Mouse (Mus musculus): ENCODE measurements at regions not wholly inside any gene's neighbourhood (a gene's known extent, or its start where the extent isn't known, plus 50 kb on each side); places are given as distances from the start of the nearest gene placed in this dataset.

DNA sequence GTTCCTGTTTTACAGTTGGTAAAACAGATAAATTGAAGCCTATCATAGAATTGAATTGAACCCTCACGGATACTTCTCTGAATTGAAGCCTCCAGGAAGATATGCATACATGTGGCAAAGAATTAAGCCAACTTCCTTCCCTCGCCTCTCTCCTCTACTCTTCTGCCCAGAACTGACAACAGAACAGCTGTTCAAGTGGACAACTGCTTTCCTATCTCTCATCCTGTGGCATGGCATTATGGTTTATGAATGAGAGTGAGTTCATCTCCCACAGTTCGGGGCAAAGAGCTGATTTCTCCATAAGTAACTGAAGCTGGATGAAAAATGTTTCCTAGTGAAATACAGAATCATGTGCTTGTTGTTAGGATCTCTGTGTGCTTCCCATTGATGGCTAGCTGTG lies 190.6 kb downstream of the Kcnj2 start:
- no peak overlapping the region for H3K4me2 ChIP-seq (ENCODE audit: low read length)
- no peaks in the 10 kb centered on the region; the same call in 1 of the 2 replicates for H3K27me3 ChIP-seq (replicated peaks; ENCODE audit: control insufficient read depth, insufficient read depth, low read length)
- WGBS: 83% methylated on average over 3 of the region's 3 CpGs
- peaks cover 4% of the 10 kb centered on the region for H3K4me1 ChIP-seq (replicated peaks; ENCODE audit: control insufficient read depth, insufficient read depth, low read length)
- H3K4me3 ChIP-seq (replicated peaks; ENCODE audit: low read length): no peak overlapping the region
- ATAC-seq: no peak
- H3K9ac ChIP-seq (replicated peaks; ENCODE audit: low read depth, low read length): no peak overlapping the region
- H3K36me3 ChIP-seq (ENCODE audit: control insufficient read depth, insufficient read depth): no peaks in the 10 kb centered on the region
- H3K27ac ChIP-seq (ENCODE audit: low read length): no peak overlapping the region
- no peaks in the 10 kb centered on the region for H3K9me3 ChIP-seq (ENCODE audit: control insufficient read depth, low read length)

DNA sequence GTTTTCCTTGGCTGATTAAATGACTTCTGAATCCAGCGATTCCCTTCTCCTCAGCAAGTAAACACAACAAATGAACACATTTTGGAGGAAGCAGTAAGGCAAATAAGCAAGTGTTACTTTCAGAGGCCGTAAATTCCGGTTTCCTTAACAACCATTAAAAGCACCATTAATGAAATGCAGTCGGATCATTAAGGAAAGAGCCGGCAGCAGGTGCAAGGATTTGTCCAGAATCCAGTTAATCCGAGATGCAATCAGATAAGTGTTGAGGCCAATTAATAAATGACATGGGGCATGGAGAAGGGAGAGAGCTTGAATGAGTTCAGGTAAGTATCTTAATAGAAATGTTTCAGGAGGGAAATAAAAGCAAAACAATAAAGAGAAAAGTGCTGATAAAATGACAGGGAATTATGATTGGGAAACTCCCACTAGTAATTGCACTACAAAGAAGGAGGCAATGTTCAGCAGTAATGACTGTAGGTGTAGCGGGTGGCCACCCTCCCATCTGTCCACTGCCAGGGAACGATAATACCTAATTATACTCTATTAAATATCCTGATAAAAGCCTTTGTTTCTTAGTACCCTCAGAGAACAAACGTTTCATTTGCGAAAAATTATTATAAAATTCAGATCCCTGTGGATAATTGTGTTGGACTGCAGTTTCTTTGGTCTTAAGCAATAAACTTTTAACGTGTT lies 194.9 kb downstream of the Kcnj2 start:
- Histone ChIP-seq H3K9me3 (ENCODE audit: control insufficient read depth, low read length) (no peaks in the 10 kb centered on the region), H3K27me3 (replicated peaks; ENCODE audit: control insufficient read depth, insufficient read depth, low read length) (no peaks in the 10 kb centered on the region; the same call in 1 of the 2 replicates), H3K4me1 (replicated peaks; ENCODE audit: control insufficient read depth, insufficient read depth, low read length) (peaks cover 4% of the 10 kb centered on the region), H3K27ac (ENCODE audit: low read length) (no peak overlapping the region), H3K36me3 (ENCODE audit: control insufficient read depth, insufficient read depth) (no peaks in the 10 kb centered on the region), H3K4me3 (replicated peaks; ENCODE audit: low read length) (no peak overlapping the region), H3K9ac (replicated peaks; ENCODE audit: low read depth, low read length) (no peak overlapping the region), H3K4me2 (ENCODE audit: low read length) (no peak overlapping the region)
- 17% methylated on average over 11 of the region's 11 CpGs for WGBS
- ATAC-seq: no peak

DNA sequence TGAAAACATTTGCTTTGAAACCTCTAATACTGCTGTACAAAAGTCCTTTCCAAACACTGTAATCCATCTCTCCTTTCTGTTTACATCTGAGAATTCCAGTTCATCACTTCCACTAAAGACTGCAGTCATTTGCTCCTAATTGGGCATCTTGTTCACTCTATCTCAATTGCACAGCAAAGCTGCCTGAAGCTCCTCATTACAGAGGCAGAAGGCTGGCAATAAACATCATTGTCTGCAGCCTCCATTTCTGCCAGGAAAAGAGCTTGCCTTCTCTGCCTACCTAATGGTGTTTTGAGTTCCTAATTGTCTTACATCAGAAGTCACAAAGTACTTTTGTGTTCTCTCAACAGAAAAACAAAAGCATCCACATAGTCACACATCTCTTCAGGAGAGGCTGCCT lies 207.7 kb downstream of the Kcnj2 start:
- ATAC-seq: no peak

DNA sequence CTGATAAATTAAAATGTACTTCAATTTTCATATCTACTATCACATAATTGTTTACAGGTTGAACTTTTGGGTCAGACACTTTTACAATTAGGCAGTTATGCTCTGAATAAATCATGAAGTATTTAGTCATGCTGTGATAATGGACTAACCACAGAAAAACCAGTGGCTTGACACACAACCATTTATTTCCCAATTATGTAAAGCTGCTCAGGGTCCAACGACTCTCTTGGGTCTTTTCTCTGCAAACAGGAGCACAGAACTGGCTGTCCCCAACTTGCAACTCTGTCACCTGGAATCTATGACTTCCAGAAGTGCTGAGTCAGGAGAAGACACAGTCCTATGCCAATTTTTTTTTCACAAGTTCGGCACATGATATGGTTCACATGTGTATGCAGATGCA lies 214.8 kb downstream of the Kcnj2 start:
- WGBS: 37% methylated on average over 2 of the region's 2 CpGs
- Histone ChIP-seq H3K4me2 (ENCODE audit: low read length) (no peak overlapping the region), H3K9ac (replicated peaks; ENCODE audit: low read depth, low read length) (no peak overlapping the region), H3K27me3 (replicated peaks; ENCODE audit: control insufficient read depth, insufficient read depth, low read length) (no peaks in the 10 kb centered on the region; the same call in 1 of the 2 replicates), H3K4me3 (replicated peaks; ENCODE audit: low read length) (no peak overlapping the region), H3K36me3 (ENCODE audit: control insufficient read depth, insufficient read depth) (no peaks in the 10 kb centered on the region), H3K27ac (ENCODE audit: low read length) (no peak overlapping the region), H3K4me1 (replicated peaks; ENCODE audit: control insufficient read depth, insufficient read depth, low read length) (no peaks in the 10 kb centered on the region; the same call in 1 of the 2 replicates), H3K9me3 (ENCODE audit: control insufficient read depth, low read length) (no peaks in the 10 kb centered on the region)
- ATAC-seq: no peak

More for the DNA sequence above, 207.7 kb downstream of the Kcnj2 start:
- H3K4me2 ChIP-seq (ENCODE audit: low read length): no peak overlapping the region
- H3K9me3 ChIP-seq (ENCODE audit: control insufficient read depth, low read length): no peaks in the 10 kb centered on the region
- H3K9ac ChIP-seq (replicated peaks; ENCODE audit: low read depth, low read length): no peak overlapping the region
- no peak overlapping the region for H3K27ac ChIP-seq (ENCODE audit: low read length)
- no peak overlapping the region for H3K4me3 ChIP-seq (replicated peaks; ENCODE audit: low read length)
- peaks cover 2% of the 10 kb centered on the region; the same call in 1 of the 2 replicates for H3K4me1 ChIP-seq (replicated peaks; ENCODE audit: control insufficient read depth, insufficient read depth, low read length)
- no peaks in the 10 kb centered on the region; the same call in 1 of the 2 replicates for H3K27me3 ChIP-seq (replicated peaks; ENCODE audit: control insufficient read depth, insufficient read depth, low read length)
- no peaks in the 10 kb centered on the region for H3K36me3 ChIP-seq (ENCODE audit: control insufficient read depth, insufficient read depth)

DNA sequence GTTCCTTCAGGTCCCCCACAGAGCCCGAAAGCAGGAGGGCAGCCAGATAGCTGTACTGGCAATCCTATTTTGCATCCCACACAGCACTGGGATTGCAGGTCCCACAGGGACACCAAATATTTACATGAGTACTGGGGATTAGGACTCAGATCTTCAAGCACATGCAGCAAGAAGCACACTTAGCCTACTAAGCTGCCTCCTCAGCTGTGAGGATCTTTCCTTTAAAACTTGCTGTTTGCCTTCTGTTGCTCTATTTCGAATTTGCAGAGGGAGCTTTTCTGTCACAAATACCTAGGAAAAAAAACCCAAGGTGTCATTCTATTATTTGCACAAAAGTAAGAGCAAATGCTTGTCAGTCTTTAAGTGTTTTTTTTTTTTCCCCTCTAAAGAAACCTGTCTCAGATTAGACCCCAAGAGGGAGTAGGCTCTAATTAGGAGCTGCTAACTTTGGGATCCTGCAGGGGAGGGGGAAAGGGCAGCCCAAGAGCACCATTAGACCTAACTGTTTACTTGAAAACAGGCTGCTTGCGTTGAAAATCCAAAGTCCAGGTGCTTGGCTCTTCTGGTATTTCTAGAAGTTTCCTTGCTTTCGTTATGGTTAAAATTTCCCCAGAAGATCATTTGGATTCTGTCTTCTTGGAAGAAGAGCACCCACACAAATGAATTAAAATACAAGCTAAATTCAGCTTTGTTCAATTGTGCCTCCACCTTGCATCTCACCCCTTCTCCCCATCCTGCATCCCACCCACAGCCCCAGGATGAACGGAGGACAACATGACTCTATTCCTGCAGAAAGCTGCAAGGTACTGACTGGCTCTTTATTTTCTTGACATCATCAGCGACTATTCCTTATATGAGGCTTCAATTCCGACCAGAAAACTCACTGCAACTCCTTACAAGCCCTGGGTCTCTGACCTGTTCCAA lies 215.5 kb downstream of the Kcnj2 start:
- H3K4me2 ChIP-seq (ENCODE audit: low read length): no peak overlapping the region
- WGBS: 39% methylated on average over 7 of the region's 7 CpGs
- no peaks in the 10 kb centered on the region for H3K9me3 ChIP-seq (ENCODE audit: control insufficient read depth, low read length)
- no peak overlapping the region for H3K27ac ChIP-seq (ENCODE audit: low read length)
- H3K4me1 ChIP-seq (replicated peaks; ENCODE audit: control insufficient read depth, insufficient read depth, low read length): no peaks in the 10 kb centered on the region; the same call in 1 of the 2 replicates
- no peaks in the 10 kb centered on the region for H3K36me3 ChIP-seq (ENCODE audit: control insufficient read depth, insufficient read depth)
- no peak overlapping the region for H3K4me3 ChIP-seq (replicated peaks; ENCODE audit: low read length)
- H3K9ac ChIP-seq (replicated peaks; ENCODE audit: low read depth, low read length): no peak overlapping the region
- H3K27me3 ChIP-seq (replicated peaks; ENCODE audit: control insufficient read depth, insufficient read depth, low read length): no peaks in the 10 kb centered on the region; the same call in 1 of the 2 replicates
- no peak for ATAC-seq

DNA sequence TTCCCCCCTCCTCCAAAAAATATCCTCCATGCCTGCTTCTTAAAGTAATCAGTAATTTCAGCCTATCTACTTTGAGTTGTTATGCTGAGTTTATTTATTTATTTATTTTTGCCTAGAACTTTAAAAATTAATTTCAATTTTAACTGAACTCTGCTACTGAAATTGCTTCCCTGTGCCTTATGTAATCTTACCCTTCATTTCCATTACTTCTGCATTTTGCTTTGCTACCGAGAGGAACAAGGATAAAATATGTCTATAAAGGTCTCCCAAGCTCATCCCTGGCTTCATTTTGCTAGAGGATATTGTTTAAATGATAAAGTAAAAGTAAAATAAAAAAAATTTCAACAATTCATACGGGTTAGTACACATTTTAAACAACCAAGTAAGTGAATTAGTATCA lies 216.3 kb downstream of the Kcnj2 start:
- ATAC-seq: no peak
- 78% methylated on average over 2 of the region's 2 CpGs for WGBS
- H3K4me3 ChIP-seq (replicated peaks; ENCODE audit: low read length): no peak overlapping the region

DNA sequence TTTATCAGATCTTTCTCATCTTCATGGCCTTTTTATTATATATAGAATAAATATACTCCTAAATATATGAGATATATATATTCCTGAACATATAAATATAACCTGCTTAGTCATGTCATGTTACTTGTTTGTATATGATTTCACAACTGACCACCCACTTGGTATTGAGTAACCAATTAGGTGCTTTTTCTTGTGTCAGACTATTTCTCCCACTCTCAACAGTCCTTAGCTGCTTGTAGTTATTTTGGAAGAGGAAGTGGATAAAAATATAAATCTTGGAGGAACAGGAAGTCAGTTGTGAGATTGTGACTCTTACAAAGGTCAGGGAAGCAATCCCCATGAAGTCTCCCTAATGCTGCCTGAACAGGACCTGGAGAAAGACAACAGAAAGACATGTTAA lies 224.6 kb downstream of the Kcnj2 start:
- no peaks in the 10 kb centered on the region for H3K4me1 ChIP-seq (replicated peaks; ENCODE audit: control insufficient read depth, insufficient read depth, low read length)
- no peak overlapping the region for H3K4me2 ChIP-seq (ENCODE audit: low read length)
- H3K27ac ChIP-seq (ENCODE audit: low read length): no peak overlapping the region
- peaks cover 2% of the 10 kb centered on the region; the same call in 1 of the 2 replicates for H3K9me3 ChIP-seq (ENCODE audit: control insufficient read depth, low read length)
- H3K36me3 ChIP-seq (ENCODE audit: control insufficient read depth, insufficient read depth): no peaks in the 10 kb centered on the region
- no peak overlapping the region for H3K4me3 ChIP-seq (replicated peaks; ENCODE audit: low read length)
- no peaks in the 10 kb centered on the region for H3K27me3 ChIP-seq (replicated peaks; ENCODE audit: control insufficient read depth, insufficient read depth, low read length)
- no peak for ATAC-seq
- no peak overlapping the region for H3K9ac ChIP-seq (replicated peaks; ENCODE audit: low read depth, low read length)

More for the DNA sequence above, 216.3 kb downstream of the Kcnj2 start:
- Histone ChIP-seq H3K4me1 (replicated peaks; ENCODE audit: control insufficient read depth, insufficient read depth, low read length) (no peaks in the 10 kb centered on the region; the same call in 1 of the 2 replicates), H3K36me3 (ENCODE audit: control insufficient read depth, insufficient read depth) (no peaks in the 10 kb centered on the region), H3K4me2 (ENCODE audit: low read length) (no peak overlapping the region), H3K9me3 (ENCODE audit: control insufficient read depth, low read length) (no peaks in the 10 kb centered on the region), H3K9ac (replicated peaks; ENCODE audit: low read depth, low read length) (no peak overlapping the region), H3K27me3 (replicated peaks; ENCODE audit: control insufficient read depth, insufficient read depth, low read length) (no peaks in the 10 kb centered on the region; the same call in 1 of the 2 replicates), H3K27ac (ENCODE audit: low read length) (no peak overlapping the region)

DNA sequence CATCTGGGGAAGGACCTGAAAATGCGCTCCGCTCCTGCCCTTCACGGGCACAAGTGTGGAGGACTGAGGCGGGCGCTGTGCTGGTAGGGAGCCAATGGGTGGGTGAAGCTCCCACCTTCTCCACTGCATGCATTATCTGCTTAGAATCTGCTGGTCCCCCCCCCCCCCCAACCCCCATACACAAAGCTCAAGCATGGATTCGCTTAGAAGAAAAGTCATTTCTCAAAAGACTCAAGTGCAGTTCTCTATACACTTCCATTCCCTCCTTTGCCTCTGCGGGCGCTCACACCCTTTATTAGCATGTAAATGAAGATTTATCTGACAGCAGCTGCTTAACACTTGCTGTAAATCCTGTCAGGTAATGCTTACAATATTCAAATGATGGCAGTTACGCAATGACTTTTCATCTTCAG lies 230.4 kb downstream of the Kcnj2 start:
- 23% methylated on average over 9 of the region's 9 CpGs for WGBS
- ATAC-seq: peak; percentile 93
- H3K4me2 ChIP-seq (ENCODE audit: low read length): peak overlapping the region; percentile 20
- no peak overlapping the region for H3K9ac ChIP-seq (replicated peaks; ENCODE audit: low read depth, low read length)
- H3K36me3 ChIP-seq (ENCODE audit: control insufficient read depth, insufficient read depth): no peaks in the 10 kb centered on the region
- H3K27me3 ChIP-seq (replicated peaks; ENCODE audit: control insufficient read depth, insufficient read depth, low read length): no peaks in the 10 kb centered on the region
- H3K9me3 ChIP-seq (ENCODE audit: control insufficient read depth, low read length): peaks cover 2% of the 10 kb centered on the region; the same call in 1 of the 2 replicates
- H3K4me1 ChIP-seq (replicated peaks; ENCODE audit: control insufficient read depth, insufficient read depth, low read length): peaks cover 3% of the 10 kb centered on the region; the same call in 1 of the 2 replicates
- H3K4me3 ChIP-seq (replicated peaks; ENCODE audit: low read length): no peak overlapping the region
- no peak overlapping the region for H3K27ac ChIP-seq (ENCODE audit: low read length)

DNA sequence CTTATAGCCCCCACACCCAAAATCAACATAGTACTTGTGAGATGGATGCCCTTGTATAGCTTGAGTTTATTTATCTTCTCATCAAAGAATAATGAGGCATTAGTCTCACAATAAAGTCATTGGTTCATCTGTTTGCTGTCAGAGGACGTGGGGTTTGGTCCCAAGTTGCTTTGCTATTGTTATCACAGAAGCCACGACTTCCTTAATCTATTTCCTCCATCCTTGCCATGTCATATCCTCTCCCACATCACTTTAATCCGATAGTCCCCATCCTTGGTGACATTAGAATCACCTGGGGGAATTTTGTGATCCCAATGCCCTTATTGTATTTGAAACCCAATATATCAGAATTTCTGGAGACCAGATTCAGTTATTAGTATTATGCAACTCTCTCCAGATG lies 246.8 kb downstream of the Kcnj2 start:
- Histone ChIP-seq H3K4me2 (ENCODE audit: low read length) (no peak overlapping the region), H3K4me1 (replicated peaks; ENCODE audit: control insufficient read depth, insufficient read depth, low read length) (no peaks in the 10 kb centered on the region), H3K27me3 (replicated peaks; ENCODE audit: control insufficient read depth, insufficient read depth, low read length) (no peaks in the 10 kb centered on the region), H3K27ac (ENCODE audit: low read length) (no peak overlapping the region), H3K36me3 (ENCODE audit: control insufficient read depth, insufficient read depth) (no peaks in the 10 kb centered on the region), H3K9ac (replicated peaks; ENCODE audit: low read depth, low read length) (no peak overlapping the region), H3K9me3 (ENCODE audit: control insufficient read depth, low read length) (no peaks in the 10 kb centered on the region), H3K4me3 (replicated peaks; ENCODE audit: low read length) (no peak overlapping the region)
- no peak for ATAC-seq
- WGBS: 64% methylated on average over 3 of the region's 3 CpGs
